12 mouse cellular contexts compared by ENCODE assay signal in genomic region chr1:106553846-106554802, GRCm38 (mm10).
DNase-seq lines count a peak whose midpoint lies in the region; ATAC-seq and TF ChIP-seq lines count a peak whose summit lies in the region.
"Had no signal": no experiment of that assay in that cellular context is flagged by ENCODE, and none has a peak within 500 bp of the region (broad histone marks: within the 10 kb centered on the region; RNA-seq: fewer than 3 reads in every experiment).

No protein-coding gene starts in this region.

- no peak for TF ChIP-seq RAD21 in MEL (IDR thresholded peaks at IDR 0.05; ENCODE audit: low read depth, low read length)

- H3K27ac ChIP-seq in embryonic facial prominence, embryonic 11.5 days (replicated peaks; ENCODE audit: low read depth, low read length), result no peak overlapping the region
- H3K27ac ChIP-seq in embryonic facial prominence, embryonic 10.5 days (replicated peaks), result no peak overlapping the region
- no peak overlapping the region for H3K27ac ChIP-seq in liver, adult 2 months (replicated peaks; ENCODE audit: insufficient read depth, low read depth, low read length)
- no peak overlapping the region for H3K27ac ChIP-seq in MEL (ENCODE audit: control insufficient read depth, low read depth, low read length)
- no peak overlapping the region for H3K27ac ChIP-seq in intestine, embryonic 15.5 days

- no peaks in the 10 kb centered on the region for H3K27me3 ChIP-seq in embryonic facial prominence, embryonic 11.5 days (ENCODE audit: control insufficient read depth, insufficient read depth, low read length)
- no peaks in the 10 kb centered on the region for H3K27me3 ChIP-seq in embryonic facial prominence, embryonic 10.5 days (replicated peaks; ENCODE audit: low read depth, poor library complexity, severe bottlenecking)
- no peaks in the 10 kb centered on the region for H3K27me3 ChIP-seq in liver, adult 2 months (ENCODE audit: control insufficient read depth, insufficient read depth, low read length)
- no peaks in the 10 kb centered on the region for H3K27me3 ChIP-seq in MEL (ENCODE audit: control insufficient read depth in 1 of 2, insufficient read depth in 2 of 2, low read length in 2 of 2)
- H3K27me3 ChIP-seq in intestine, embryonic 15.5 days (replicated peaks), result no peaks in the 10 kb centered on the region

- no peak for TF ChIP-seq POLR2A in liver, adult 2 months (IDR thresholded peaks at IDR 0.05; ENCODE audit: extremely low read depth, insufficient read depth, low read length)
- no peak for TF ChIP-seq POLR2A in MEL (IDR thresholded peaks at IDR 0.05; ENCODE audit: control insufficient read depth in 1 of 2, insufficient read depth in 1 of 2, low read depth in 1 of 2, low read length in 2 of 2, poor library complexity in 1 of 2)

- H3K36me3 ChIP-seq in embryonic facial prominence, embryonic 11.5 days (replicated peaks; ENCODE audit: control insufficient read depth, insufficient read depth, low read depth, low read length), result no peaks in the 10 kb centered on the region
- H3K36me3 ChIP-seq in embryonic facial prominence, embryonic 10.5 days (replicated peaks), result no peaks in the 10 kb centered on the region
- H3K36me3 ChIP-seq in liver, adult 2 months (ENCODE audit: control insufficient read depth, insufficient read depth, low read length), result no peaks in the 10 kb centered on the region
- H3K36me3 ChIP-seq in MEL (ENCODE audit: control insufficient read depth in 1 of 2, insufficient read depth in 2 of 2, low read length in 2 of 2), result no peaks in the 10 kb centered on the region
- H3K36me3 ChIP-seq in intestine, embryonic 15.5 days, result no peaks in the 10 kb centered on the region

- no peak for TF ChIP-seq CTCF in liver, adult 2 months (IDR thresholded peaks at IDR 0.05; ENCODE audit: low read depth, low read length)
- TF ChIP-seq CTCF in MEL (IDR thresholded peaks at IDR 0.05 in 2 of 3, conservative IDR thresholded peaks at IDR 0.05 in 1 of 3; ENCODE audit: control insufficient read depth in 1 of 3, insufficient read depth in 1 of 3, low read depth in 2 of 3, low read length in 3 of 3, poor library complexity in 1 of 3, severe bottlenecking in 1 of 3), result no peak

- TF ChIP-seq EP300 in MEL (IDR thresholded peaks at IDR 0.05; ENCODE audit: low read depth in 1 of 2, low read length in 2 of 2), result no peak

- H3K9me3 ChIP-seq in embryonic facial prominence, embryonic 11.5 days (replicated peaks; ENCODE audit: control insufficient read depth, low read length), result no peaks in the 10 kb centered on the region
- no peaks in the 10 kb centered on the region for H3K9me3 ChIP-seq in embryonic facial prominence, embryonic 10.5 days
- no peaks in the 10 kb centered on the region for H3K9me3 ChIP-seq in MEL (replicated peaks; ENCODE audit: insufficient read depth, low read length)
- no peaks in the 10 kb centered on the region for H3K9me3 ChIP-seq in intestine, embryonic 15.5 days

- H3K4me3 ChIP-seq in embryonic facial prominence, embryonic 11.5 days (ENCODE audit: low read depth, low read length), result no peak overlapping the region
- H3K4me3 ChIP-seq in embryonic facial prominence, embryonic 10.5 days, result no peak overlapping the region
- H3K4me3 ChIP-seq in liver, adult 2 months (ENCODE audit: insufficient read depth, low read depth, low read length), result no peak overlapping the region
- no peak overlapping the region for H3K4me3 ChIP-seq in MEL (ENCODE audit: control insufficient read depth in 1 of 2, insufficient read depth in 1 of 2, low read depth in 2 of 2, low read length in 2 of 2)
- no peak overlapping the region for H3K4me3 ChIP-seq in intestine, embryonic 15.5 days (replicated peaks)

- H3K79me2 ChIP-seq in liver, adult 2 months (ENCODE audit: control insufficient read depth, insufficient read depth, low read length), result no peaks in the 10 kb centered on the region
- no peaks in the 10 kb centered on the region for H3K79me2 ChIP-seq in MEL (ENCODE audit: control insufficient read depth, insufficient read depth, low read length, poor library complexity)

- DNase-seq in embryonic facial prominence, embryonic 11.5 days (ENCODE audit: low spot score), result peak; percentile 45
- no peak for DNase-seq in embryonic facial prominence, embryonic 10.5 days (ENCODE audit: low spot score)
- peak; percentile 16 for DNase-seq in liver, adult 2 months (ENCODE audit: extremely low read depth, low read depth, low spot score)
- DNase-seq in liver, result no peak
- no peak for DNase-seq in MEL (ENCODE audit: low read depth, low spot score)
- DNase-seq in adrenal gland, postnatal 36 days, result no peak
- DNase-seq in embryo, embryonic 10.5 days (ENCODE audit: low spot score), result no peak
- DNase-seq: cerebellum, postnatal 10 days; kidney, adult 9 months; thymus, adult 2 months had no signal

- WGBS in embryonic facial prominence, embryonic 11.5 days, result 86% methylated on average over 8 of the region's 8 CpGs
- 83% methylated on average over 8 of the region's 8 CpGs for WGBS in embryonic facial prominence, embryonic 10.5 days
- WGBS in liver, adult 2 months, result 64% methylated on average over 8 of the region's 8 CpGs
- WGBS in intestine, embryonic 15.5 days, result 66% methylated on average over 8 of the region's 8 CpGs

- no peak overlapping the region for H3K9ac ChIP-seq in embryonic facial prominence, embryonic 11.5 days (replicated peaks; ENCODE audit: low read length)
- H3K9ac ChIP-seq in liver, adult 2 months (ENCODE audit: low read depth, low read length), result no peak overlapping the region
- H3K9ac ChIP-seq in MEL (ENCODE audit: control insufficient read depth, low read depth, low read length, poor library complexity, severe bottlenecking), result no peak overlapping the region
- H3K9ac ChIP-seq in intestine, embryonic 15.5 days, result no peak overlapping the region

- H3K4me2 ChIP-seq in embryonic facial prominence, embryonic 11.5 days (ENCODE audit: low read depth, low read length), result no peak overlapping the region
- H3K4me2 ChIP-seq in intestine, embryonic 15.5 days (replicated peaks), result no peak overlapping the region
- H3K4me2 ChIP-seq: midbrain, embryonic 11.5 days had no signal

- no peaks in the 10 kb centered on the region for H3K4me1 ChIP-seq in embryonic facial prominence, embryonic 11.5 days (ENCODE audit: control insufficient read depth, insufficient read depth, low read length)
- H3K4me1 ChIP-seq in embryonic facial prominence, embryonic 10.5 days, result peaks cover 25% of the 10 kb centered on the region
- no peaks in the 10 kb centered on the region; the same call in 1 of the 2 replicates for H3K4me1 ChIP-seq in liver, adult 2 months (ENCODE audit: control insufficient read depth, insufficient read depth, low read length)
- H3K4me1 ChIP-seq in MEL (ENCODE audit: control insufficient read depth in 1 of 2, insufficient read depth in 2 of 2, low read length in 2 of 2), result no peaks in the 10 kb centered on the region
- peaks cover 19% of the 10 kb centered on the region; the same call in 1 of the 2 replicates for H3K4me1 ChIP-seq in intestine, embryonic 15.5 days (replicated peaks)

- peak; percentile 17; the same call in 1 of the 2 replicates for ATAC-seq in embryonic facial prominence, embryonic 11.5 days (replicated peaks; ENCODE audit: insufficient number of reproducible peaks, low FRiP score, low TSS enrichment, low read depth)
- peak; percentile 43; the same call in 1 of the 2 replicates for ATAC-seq in intestine, embryonic 15.5 days

TF ChIP-seq in MEL, 35 proteins besides CTCF, POLR2A, EP300 and RAD21:
- TF ChIP-seq NELFE (IDR thresholded peaks at IDR 0.05; ENCODE audit: low read depth, low read length), result 0 out of 2 replicates have a peak, but pooled peaks have one; percentile 10
- no peak for TF ChIP-seq KAT2A (conservative IDR thresholded peaks at IDR 0.05; ENCODE audit: low read depth, low read length)
TF ChIP-seq in MEL: peak in this region for 1.

Comparison
In these comparisons a context has a peak if more than half of its experiments do, and no peak if none do; other contexts are left out.
1. DNase-seq: peak in embryonic facial prominence, embryonic 11.5 days (single experiment) and liver, adult 2 months (single experiment); none in embryonic facial prominence, embryonic 10.5 days (single experiment), liver (single experiment), MEL (single experiment), adrenal gland, postnatal 36 days (0 of 2) and embryo, embryonic 10.5 days (single experiment).